Mouse (Mus musculus): ENCODE data around the gene Paqr3. TPM values are rescaled to one million over a fixed set of nuclear protein-coding genes. Genes with fewer than 3 reads are reported as not detected.

The Paqr3 gene
- polyA plus RNA-seq, 1 experiment: 1.1 TPM

GRCm38 (mm10) chr5:97045260-97045659 is 66.1 kb downstream of the Paqr3 start:
- 37% methylated on average over 7 of the region's 7 CpGs for WGBS
- DNase-seq (ENCODE audit: low read depth, low spot score): no peak

Other genes starting within 250 kb of the Paqr3 start
- gene Bmp2k, start 113.9 kb downstream of the Paqr3 start, polyA plus RNA-seq (2012; rRNA removed): 6.1 and 9.2 TPM in 2 replicates

Data from large intestine, adult 2 months (tissue).